Mouse (Mus musculus) frontal cortex, postnatal 14 days (tissue): ENCODE measurements around the gene Arhgef28.
A peak's percentile ranks its signal among the peaks of the same experiment; 100 is the strongest.

ENCODE experiments used
- DNase-seq, 2 experiments: peaks; one replicate each; pipeline ENCODE4 v3.0.0; 2022; ENCODE audit warnings: low spot score in 2 of 2

Arhgef28 gene

DNA sequence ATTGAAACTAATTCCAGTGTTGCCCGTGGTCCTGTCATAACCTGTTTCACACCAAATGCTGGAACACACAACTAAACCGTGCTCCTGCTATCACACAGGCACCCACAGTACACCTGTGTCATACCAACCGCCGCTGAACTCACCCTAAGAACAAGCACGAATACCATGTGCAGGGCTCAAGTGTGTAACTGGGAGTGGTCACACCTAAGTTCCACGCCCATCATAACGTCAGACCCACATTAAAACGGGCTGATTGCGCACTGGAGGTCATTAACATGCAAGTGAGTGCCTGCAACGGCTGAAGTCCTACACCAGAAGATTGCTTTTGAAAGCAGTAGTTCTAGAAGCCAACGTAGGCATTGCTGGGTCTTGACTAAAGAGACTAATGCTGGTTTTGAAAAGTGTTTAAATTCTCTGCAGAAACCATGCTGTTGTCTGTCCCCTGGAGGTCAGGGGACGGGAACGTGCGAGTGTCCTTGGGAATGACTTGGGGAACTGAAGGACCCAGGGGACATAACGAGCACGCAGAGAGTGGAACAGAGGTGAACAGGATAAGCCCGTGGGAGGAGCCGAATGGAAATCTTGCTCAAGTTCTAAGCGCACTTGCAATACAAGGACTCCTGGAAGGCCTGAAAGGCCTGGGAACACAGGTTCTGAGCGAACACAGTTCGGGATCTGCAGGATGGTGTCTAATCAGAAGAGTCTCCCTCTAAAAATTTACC is 22.9 kb downstream of the Arhgef28 start:
- no peak for DNase-seq

GRCm38 (mm10) chr13:98182330-98182729 is 23.9 kb downstream of the Arhgef28 start:
- DNase-seq: no peak

GRCm38 (mm10) chr13:98180636-98181035 is 25.6 kb downstream of the Arhgef28 start:
- no peak for DNase-seq

- DNase-seq: no peak
Measured at GRCm38 (mm10) chr13:98175323-98176007, 30.8 kb downstream of the Arhgef28 start.

DNA sequence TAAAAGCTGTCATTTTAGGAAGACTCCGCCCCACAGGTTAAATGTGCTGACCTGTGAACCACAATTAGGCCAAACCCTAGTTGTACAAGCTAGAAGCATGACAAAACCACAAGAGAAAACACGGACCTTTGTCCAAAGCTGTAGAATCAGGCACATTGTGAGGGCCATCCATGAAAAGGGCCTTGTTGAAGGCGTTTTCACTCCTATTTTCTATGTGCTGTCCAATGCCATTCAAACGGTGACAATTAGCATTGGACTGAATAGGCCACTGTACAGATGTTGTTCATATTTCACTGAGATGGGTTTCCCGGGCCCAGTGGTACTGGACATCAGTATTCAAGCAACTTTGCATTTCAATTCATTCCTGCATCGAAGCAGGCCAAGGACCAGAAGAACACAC is 33.2 kb downstream of the Arhgef28 start:
- no peak for DNase-seq

DNA sequence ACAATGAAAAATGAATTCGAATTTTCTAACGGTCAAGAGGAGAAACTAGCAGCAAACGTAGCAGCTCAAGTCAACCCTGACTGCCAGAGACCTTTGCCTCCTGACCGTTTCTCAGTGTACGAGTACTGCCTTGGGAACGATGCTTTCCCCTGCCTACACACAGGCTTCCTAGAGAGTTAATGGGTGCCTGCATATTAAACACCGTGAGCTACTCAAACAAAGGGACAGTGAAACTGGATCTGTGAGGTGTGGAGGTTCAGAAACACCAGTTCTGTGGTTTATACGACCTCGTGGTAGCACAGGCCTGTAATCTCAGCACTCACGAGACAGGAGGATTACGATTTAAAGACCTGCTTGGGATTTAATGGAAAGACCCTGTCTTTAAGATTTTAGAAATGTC is 33.9 kb downstream of the Arhgef28 start:
- no peak for DNase-seq

DNA sequence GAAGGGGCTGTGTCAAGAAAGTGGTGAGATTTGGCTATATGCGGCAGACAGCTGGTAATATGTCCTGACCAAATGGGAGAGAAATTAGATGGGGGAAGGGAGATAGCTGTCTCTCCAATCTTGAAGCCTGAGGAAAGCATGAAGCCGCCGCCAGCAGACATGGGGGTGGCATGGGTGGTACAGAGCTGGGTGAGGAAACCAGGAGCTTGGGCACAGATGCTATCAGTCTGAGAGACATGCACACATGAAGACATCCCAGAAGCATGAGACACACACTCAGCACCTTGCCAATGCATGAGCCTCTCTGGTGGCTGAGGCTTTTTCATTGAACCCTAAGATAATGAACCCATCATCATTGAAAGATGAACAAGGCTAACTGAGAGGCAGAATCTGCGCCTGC is 34.5 kb downstream of the Arhgef28 start:
- DNase-seq: peak; percentile 17 to 37

GRCm38 (mm10) chr13:98171257-98171656 is 35.0 kb downstream of the Arhgef28 start:
- peak; percentile 22 to 37 for DNase-seq

DNA sequence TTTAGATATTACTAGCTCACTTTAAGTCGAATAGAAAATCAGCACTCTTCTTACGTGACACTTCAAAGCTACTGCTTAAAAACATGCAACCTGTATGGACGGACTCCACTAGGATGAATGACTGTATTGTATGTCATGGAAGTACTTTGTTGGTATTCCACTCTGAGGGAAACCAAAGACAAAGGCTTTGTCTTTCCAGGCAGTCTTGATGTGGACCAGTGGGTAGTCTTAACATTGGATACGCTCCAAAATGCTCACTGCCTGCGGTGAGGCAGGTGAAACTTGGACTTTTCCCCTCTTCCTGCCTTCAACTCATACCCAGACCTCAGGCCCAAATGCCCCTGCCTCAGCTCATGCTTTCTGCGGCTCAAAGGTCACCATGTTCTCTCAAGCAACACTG is 41.4 kb downstream of the Arhgef28 start:
- no peak for DNase-seq

GRCm38 (mm10) chr13:98161496-98161895 is 44.7 kb downstream of the Arhgef28 start:
- no peak for DNase-seq

DNA sequence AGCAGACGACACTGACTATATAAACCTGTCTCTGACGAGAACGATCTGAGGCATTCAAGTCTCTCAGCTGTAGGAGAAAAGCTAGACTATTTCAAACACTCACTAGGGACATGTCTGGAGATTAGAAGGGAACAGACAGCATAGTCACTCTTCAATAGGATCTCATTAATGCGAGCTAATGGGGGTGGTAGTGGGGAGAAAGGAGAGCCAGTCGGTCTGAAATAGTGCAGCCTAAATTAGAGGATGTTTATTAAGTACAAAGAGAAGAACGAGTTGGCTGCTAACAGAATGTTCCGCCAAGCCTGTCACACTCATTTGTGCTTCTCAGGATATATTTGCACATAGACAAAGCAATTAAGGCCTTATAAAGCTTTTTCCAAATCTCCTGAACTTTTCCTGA is 49.6 kb downstream of the Arhgef28 start:
- no peak for DNase-seq

GRCm38 (mm10) chr13:98152759-98153158 is 53.5 kb downstream of the Arhgef28 start:
- no peak for DNase-seq

DNA sequence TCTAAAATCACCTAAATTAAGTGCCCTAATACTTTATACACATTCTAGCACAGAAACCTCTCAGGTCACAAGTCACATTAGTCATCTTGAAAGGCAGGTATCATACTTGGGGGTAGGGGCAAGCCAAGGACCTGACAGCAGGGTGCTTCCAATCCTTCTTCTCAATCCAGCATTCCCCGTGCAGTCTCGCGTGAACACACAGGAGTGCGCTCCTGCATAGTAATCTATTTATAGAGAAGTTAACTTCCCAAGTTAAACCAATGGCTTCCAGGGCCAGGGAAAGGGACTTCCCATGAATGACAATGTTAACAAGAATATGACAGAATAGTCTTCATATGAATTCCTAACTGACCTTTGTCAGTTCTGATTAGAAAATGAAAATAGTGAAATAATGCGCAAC is 58.7 kb downstream of the Arhgef28 start:
- DNase-seq: no peak

DNA sequence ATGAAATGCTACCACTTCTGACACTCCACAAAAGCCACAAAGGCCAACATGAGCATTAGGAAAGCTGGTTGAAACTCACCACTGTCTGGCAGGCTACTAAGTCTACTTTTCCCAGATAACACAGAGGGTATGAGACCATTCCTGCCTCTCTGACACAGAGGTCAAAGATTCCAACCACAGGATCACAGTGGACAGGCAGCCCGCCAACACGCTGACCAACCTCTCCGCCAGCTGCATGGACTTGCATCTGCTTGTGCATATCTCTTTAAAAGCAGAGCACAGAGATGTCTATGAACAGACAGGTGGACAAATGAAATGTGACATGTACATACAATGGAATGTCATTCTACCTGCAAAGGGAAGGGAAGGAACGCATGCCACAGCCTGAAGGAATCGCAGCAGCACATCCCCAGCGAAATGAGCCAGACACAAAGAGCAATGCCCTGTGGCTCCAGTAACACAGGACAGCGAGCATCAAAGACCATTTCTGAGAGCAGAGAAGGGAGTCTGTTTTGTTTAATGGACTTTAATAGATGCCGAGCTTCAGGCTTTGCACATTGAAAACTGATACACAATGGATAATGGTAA is 59.6 kb downstream of the Arhgef28 start:
- DNase-seq: no peak

- DNase-seq: no peak
Measured at GRCm38 (mm10) chr13:98145310-98145709, 60.9 kb downstream of the Arhgef28 start.

DNA sequence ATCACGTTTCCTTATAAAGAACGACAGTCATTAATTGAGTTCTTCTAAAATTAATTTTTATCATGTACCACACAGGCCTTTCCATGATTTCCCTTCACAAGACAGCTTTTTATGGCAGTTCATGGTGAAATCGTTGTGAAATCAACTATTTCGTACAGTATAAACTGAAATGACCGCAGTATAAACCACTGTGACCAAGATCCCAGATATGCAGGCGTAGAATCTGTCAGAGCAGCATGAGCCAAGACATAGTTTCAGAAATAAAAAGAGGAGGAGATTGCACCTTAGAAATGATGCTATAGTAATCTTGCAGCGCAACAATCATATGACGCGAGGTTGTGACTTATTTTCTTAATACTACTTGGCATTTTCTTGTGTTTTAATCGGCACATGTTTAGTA is 63.2 kb downstream of the Arhgef28 start:
- no peak for DNase-seq

- no peak for DNase-seq
Measured at GRCm38 (mm10) chr13:98140626-98141025, 65.6 kb downstream of the Arhgef28 start.

DNA sequence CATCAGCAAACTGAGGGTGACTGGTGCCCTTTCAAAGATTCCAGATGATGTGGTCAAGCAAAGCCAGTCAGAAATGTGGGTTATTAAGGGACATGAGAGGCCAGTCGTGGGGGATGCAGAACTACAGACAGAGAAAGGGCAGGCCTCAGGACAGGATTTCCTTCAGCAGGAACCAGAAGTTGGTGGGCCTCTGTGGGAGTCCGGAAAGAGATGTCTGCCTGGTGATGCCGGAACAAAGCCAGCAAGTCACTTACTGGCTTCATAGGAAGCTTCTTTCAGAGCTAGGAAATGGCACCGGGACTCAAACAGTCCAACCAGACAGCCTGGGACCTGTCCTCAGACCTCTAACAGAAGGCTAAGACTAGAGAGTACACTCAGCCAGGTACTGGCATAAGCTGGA is 67.5 kb downstream of the Arhgef28 start:
- DNase-seq: no peak

DNA sequence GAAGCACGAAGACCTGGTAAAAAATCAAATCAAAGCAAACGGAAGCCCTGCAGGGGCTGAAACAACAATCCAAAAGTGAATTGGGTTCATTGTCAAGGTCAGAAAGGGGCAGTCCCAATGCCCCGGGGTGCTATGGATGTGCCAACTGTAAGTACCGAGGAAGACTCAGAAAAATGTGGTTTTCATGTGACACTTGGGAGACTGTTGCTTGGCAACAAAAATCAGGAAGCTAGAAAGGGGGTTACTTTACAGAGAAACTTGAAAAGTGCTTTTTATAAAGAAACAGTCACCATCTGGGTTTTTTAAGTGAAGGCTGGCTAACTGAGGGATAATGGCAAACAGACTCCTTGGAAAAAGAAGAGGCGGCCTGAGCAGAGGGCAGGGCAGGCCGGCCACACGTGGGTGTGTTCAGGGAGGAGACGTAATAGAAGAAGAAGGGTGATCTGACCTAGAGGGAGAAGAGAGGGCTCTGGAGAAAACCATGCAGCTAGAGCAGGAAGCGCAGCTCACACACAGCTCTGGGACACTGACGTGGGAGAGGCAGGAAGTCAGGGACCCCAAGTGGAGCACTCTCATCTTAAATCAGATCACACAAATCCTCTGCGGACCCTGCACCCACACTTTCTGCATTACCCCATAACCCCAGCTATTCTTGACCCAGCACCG is 70.2 kb downstream of the Arhgef28 start:
- no peak for DNase-seq

GRCm38 (mm10) chr13:98132951-98133350 is 73.3 kb downstream of the Arhgef28 start:
- DNase-seq: no peak

- no peak for DNase-seq
Measured at GRCm38 (mm10) chr13:98132264-98132663, 74.0 kb downstream of the Arhgef28 start.

GRCm38 (mm10) chr13:98125666-98126065 is 80.6 kb downstream of the Arhgef28 start:
- no peak for DNase-seq
